Mouse (Mus musculus): ENCODE data around the gene Ttf2.

Gene Ttf2

GRCm38 (mm10) chr3:100963849-100964542 is 5.5 kb downstream of the Ttf2 start:
- peak; percentile 64 for DNase-seq

GRCm38 (mm10) chr3:100961501-100961900 is 8.0 kb downstream of the Ttf2 start:
- DNase-seq, result no peak

- no peak for DNase-seq
Measured at GRCm38 (mm10) chr3:100961007-100961406, 8.5 kb downstream of the Ttf2 start.

GRCm38 (mm10) chr3:100954616-100955015 is 14.8 kb downstream of the Ttf2 start:
- no peak for DNase-seq

GRCm38 (mm10) chr3:100951531-100951930 is 17.9 kb downstream of the Ttf2 start:
- no peak for DNase-seq

- DNase-seq, result no peak
Measured at GRCm38 (mm10) chr3:100947286-100947685, 22.2 kb downstream of the Ttf2 start.

- DNase-seq, result no peak
Measured at GRCm38 (mm10) chr3:100940496-100941037, 28.9 kb downstream of the Ttf2 start.

GRCm38 (mm10) chr3:100938211-100938610 is 31.3 kb downstream of the Ttf2 start:
- no peak for DNase-seq

- DNase-seq, result no peak
Measured at GRCm38 (mm10) chr3:100936201-100936600, 33.3 kb downstream of the Ttf2 start.

- no peak for DNase-seq
Measured at GRCm38 (mm10) chr3:100935521-100935920, 33.9 kb downstream of the Ttf2 start.

- peak; percentile 14 for DNase-seq
Measured at GRCm38 (mm10) chr3:100932077-100932944, 37.2 kb downstream of the Ttf2 start.

- DNase-seq, result no peak
Measured at GRCm38 (mm10) chr3:100931332-100932076, 38.0 kb downstream of the Ttf2 start.

- no peak for DNase-seq
Measured at GRCm38 (mm10) chr3:100925176-100925575, 44.3 kb downstream of the Ttf2 start.

- no peak for DNase-seq
Measured at GRCm38 (mm10) chr3:100924065-100924732, 45.3 kb downstream of the Ttf2 start.

GRCm38 (mm10) chr3:100922506-100923375 is 46.7 kb downstream of the Ttf2 start:
- DNase-seq, result no peak

GRCm38 (mm10) chr3:100921825-100922505 is 47.5 kb downstream of the Ttf2 start, which contains the start of gene Trim45:
Gene Trim45, plus strand, starts transcription at chr3:100922202.
- peak; percentile 100 for DNase-seq

- no peak for DNase-seq
Measured at GRCm38 (mm10) chr3:100920611-100921140, 48.8 kb downstream of the Ttf2 start.

- peak; percentile 71 for DNase-seq
Measured at GRCm38 (mm10) chr3:100916844-100917243, 52.6 kb downstream of the Ttf2 start.

GRCm38 (mm10) chr3:100911498-100912213 is 57.8 kb downstream of the Ttf2 start:
- no peak for DNase-seq

- no peak for DNase-seq
Measured at GRCm38 (mm10) chr3:100911026-100911425, 58.4 kb downstream of the Ttf2 start.
